Mouse (Mus musculus) neural tube, embryonic 12.5 days (tissue): ENCODE results near the gene Nedd4. TPM values are rescaled to one million over a fixed set of nuclear protein-coding genes. Genes with fewer than 3 reads are reported as not detected.
"Not testable (repeated sequence)": the region's sequence is repeated elsewhere in the genome, so short reads cannot be mapped to it uniquely, and the experiment has no call there.

Experiments
- ATAC-seq: fragments of 200-750 bp; cut with Nextera tagmentation; 2 replicates; pipeline ENCODE4 v1.8.0; 2017; ENCODE audit warnings: low read depth, mild to moderate bottlenecking, moderate TSS enrichment, moderate library complexity; ENCODE audit not compliant: low FRiP score
- H3K27ac ChIP-seq: fragments of 300-500 bp; sonication (generic); 2 replicates; pipeline ENCODE4 v1.5.1; 2016
- H3K27me3 ChIP-seq: fragments of 300-500 bp; sonication (generic); replicated peaks from 2 replicates; pipeline ENCODE4 v1.6.1; 2016; ENCODE audit warnings: mild to moderate bottlenecking
- H3K36me3 ChIP-seq: fragments of 300-500 bp; sonication (generic); 2 replicates; pipeline ENCODE4 v1.6.1; 2016; ENCODE audit warnings: mild to moderate bottlenecking
- H3K4me1 ChIP-seq: fragments of 300-500 bp; sonication (generic); 2 replicates; pipeline ENCODE4 v1.6.1; 2016
- H3K4me2 ChIP-seq: fragments of 300-500 bp; sonication (generic); replicated peaks from 2 replicates; pipeline ENCODE4 v1.6.1; 2016; ENCODE audit warnings: mild to moderate bottlenecking
- H3K4me3 ChIP-seq: fragments of 300-500 bp; sonication (generic); 2 replicates; pipeline ENCODE4 v1.5.1; 2016
- H3K9ac ChIP-seq: fragments of 300-500 bp; sonication (generic); 2 replicates; pipeline ENCODE4 v1.6.1; 2016; ENCODE audit warnings: mild to moderate bottlenecking
- H3K9me3 ChIP-seq: fragments of 300-500 bp; sonication (generic); 2 replicates; pipeline ENCODE4 v1.6.1; 2016; ENCODE audit warnings: mild to moderate bottlenecking
- WGBS: fragments of 180-500 bp; shearing (Covaris S2); methylation state at CpG from one replicate; pipeline ENCODE4 v1.1.7; 2016; 5-methylcytosine and 5-hydroxymethylcytosine counted together
- polyA plus RNA-seq: library from polyadenylated mRNA; unstranded; fragments of >200 nt; fragmentation: Nextera tagmentation; extraction: Ambion mirVana; gene quantifications from 2 replicates; pipeline ENCODE4 v1.2.1, GENCODE M21; 2016

The Nedd4 gene
- polyA plus RNA-seq, 1 experiment from 2014 or later = 637 TPM

DNA sequence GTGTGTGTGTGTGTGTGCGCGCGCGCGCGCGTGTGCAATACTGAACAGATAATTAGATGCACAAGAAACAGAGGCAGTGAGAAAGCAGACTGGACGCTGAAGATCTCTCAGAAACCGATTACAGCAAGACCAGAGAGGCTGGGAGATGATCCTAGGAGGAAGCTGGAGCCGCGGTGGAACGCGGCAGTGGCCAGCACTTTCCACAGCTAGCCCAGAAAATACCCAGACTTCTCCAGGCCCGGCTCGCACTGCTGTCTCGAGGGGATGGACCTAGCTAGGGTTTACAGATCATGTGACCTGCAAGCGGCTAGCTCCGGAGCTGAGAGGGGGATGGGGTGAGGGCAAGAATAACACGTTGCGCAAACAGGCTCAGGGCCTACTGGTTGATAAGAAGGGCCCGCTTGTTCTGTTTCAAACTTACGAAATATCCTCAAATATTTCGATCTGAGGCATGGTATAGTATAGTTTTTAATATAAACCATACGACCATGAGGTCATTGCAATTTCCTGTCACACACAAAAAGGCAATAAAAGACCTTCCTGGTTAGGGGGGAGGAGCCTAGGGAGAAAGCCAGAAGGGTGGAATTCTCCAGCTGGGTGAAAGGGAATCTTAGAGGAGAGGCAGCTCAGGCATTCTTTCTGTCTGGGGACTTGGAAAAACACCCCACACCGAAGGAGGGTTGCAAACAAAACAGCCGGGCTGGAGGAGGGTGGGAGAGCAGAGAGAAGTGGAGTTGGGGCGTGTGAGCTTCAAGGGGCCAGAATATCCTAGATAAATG, 22.1 kb upstream of the Nedd4 start:
- Histone ChIP-seq H3K36me3 (no peaks in the 10 kb centered on the region), H3K27ac (peak overlapping the region; percentile 99), H3K4me3 (peak overlapping the region; percentile 33), H3K9me3 (no peaks in the 10 kb centered on the region), H3K4me1 (peaks cover 25% of the 10 kb centered on the region), H3K4me2 (peak overlapping the region; percentile 65), H3K27me3 (no peaks in the 10 kb centered on the region), H3K9ac (peak overlapping the region; percentile 63)
- WGBS = under 1% methylated on average over 27 of the region's 27 CpGs
- peak; percentile 97 for ATAC-seq

DNA sequence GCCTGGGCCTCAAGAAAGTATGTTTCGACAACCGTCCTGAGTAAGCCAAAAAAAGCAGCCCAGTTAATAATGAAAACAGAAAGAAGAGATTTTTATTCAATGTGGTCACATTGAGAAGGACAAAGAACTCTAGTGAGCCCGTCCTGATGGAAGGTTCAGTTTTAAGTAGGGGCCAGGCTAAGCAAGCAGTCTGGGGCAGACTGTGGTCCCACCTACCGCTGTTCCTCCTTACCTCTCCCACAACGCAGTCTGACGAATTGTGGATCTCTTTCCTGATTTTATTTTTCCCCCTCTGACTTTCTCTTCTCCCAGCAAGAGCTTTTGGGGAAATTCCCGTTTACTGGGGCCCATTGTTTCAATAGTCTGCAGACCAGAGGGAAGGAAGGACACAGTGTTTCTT, 21.5 kb upstream of the Nedd4 start:
- Histone ChIP-seq H3K4me2 (peak overlapping the region; percentile 65), H3K4me3 (no peak overlapping the region), H3K4me1 (peaks cover 25% of the 10 kb centered on the region), H3K27ac (peak overlapping the region; percentile 99), H3K27me3 (no peaks in the 10 kb centered on the region), H3K9ac (peak overlapping the region; percentile 63; the same call in 1 of the 2 replicates), H3K36me3 (no peaks in the 10 kb centered on the region), H3K9me3 (no peaks in the 10 kb centered on the region)
- 0 out of 2 replicates have a peak, but pooled peaks have one; percentile 17 for ATAC-seq
- 17% methylated on average over 7 of the region's 7 CpGs for WGBS

DNA sequence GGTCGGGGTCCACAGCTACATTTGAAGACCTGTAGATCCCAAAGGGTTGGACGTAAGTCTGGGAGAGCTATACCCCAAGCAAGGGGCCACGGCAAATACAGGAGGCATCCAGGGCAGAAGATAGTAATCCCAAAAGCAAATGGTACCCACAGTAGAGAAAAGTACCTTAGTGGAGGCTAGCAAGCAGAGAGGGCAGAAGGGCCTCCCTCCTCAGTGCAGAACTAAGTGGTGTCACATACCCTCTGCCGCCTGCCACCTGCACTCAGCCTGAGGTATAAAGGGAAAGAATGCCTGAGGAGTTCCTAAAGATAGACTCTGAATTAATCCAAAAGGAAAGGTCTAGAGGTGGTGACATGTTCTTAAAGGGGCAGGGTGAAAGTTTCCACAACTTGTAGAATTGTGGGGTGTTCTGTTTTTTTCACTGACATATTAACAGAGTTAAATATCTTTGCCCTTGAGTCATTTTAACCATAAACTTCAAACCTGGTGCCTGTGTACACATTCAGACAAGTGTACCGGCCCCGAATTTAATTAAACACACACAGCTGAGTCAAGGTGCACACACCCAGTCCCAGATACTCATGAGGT, 21.0 kb upstream of the Nedd4 start:
- peak overlapping the region; percentile 99 for H3K27ac ChIP-seq
- peak overlapping the region; percentile 65 for H3K4me2 ChIP-seq
- no peak overlapping the region for H3K4me3 ChIP-seq
- ATAC-seq = no peak
- H3K9ac ChIP-seq = peak overlapping the region; percentile 63; the same call in 1 of the 2 replicates
- no peaks in the 10 kb centered on the region for H3K36me3 ChIP-seq
- H3K27me3 ChIP-seq = no peaks in the 10 kb centered on the region
- 71% methylated on average over 6 of the region's 6 CpGs for WGBS
- H3K9me3 ChIP-seq = no peaks in the 10 kb centered on the region
- H3K4me1 ChIP-seq = peaks cover 25% of the 10 kb centered on the region

- not testable (repeated sequence) for H3K4me2 ChIP-seq, H3K36me3 ChIP-seq, H3K9ac ChIP-seq, H3K27me3 ChIP-seq, H3K4me3 ChIP-seq, H3K27ac ChIP-seq, ATAC-seq, H3K9me3 ChIP-seq
- H3K4me1 ChIP-seq = peaks cover 25% of the 10 kb centered on the region
- WGBS = 94% methylated on average over 4 of the region's 4 CpGs
Observed at GRCm38 (mm10) chr9:72642756-72643447, 19.2 kb upstream of the Nedd4 start.

- Histone ChIP-seq H3K4me1 (peaks cover 25% of the 10 kb centered on the region), H3K9ac (0 out of 2 replicates have a peak overlapping the region, but pooled peaks have one; percentile 14), H3K4me3 (no peak overlapping the region), H3K4me2 (no peak overlapping the region), H3K27ac (no peak overlapping the region), H3K27me3 (no peaks in the 10 kb centered on the region), H3K9me3 (no peaks in the 10 kb centered on the region), H3K36me3 (no peaks in the 10 kb centered on the region)
- WGBS = 87% methylated on average over 6 of the region's 6 CpGs
- no peak for ATAC-seq
Observed at GRCm38 (mm10) chr9:72643651-72644417, 18.3 kb upstream of the Nedd4 start.

GRCm38 (mm10) chr9:72644418-72645110, 17.6 kb upstream of the Nedd4 start:
- ATAC-seq = no peak
- 32% methylated on average over 6 of the region's 6 CpGs for WGBS
- H3K9ac ChIP-seq = 0 out of 2 replicates have a peak overlapping the region, but pooled peaks have one; percentile 14
- H3K36me3 ChIP-seq = no peaks in the 10 kb centered on the region
- H3K4me3 ChIP-seq = no peak overlapping the region
- H3K27ac ChIP-seq = no peak overlapping the region
- H3K4me2 ChIP-seq = no peak overlapping the region
- H3K4me1 ChIP-seq = peaks cover 23% of the 10 kb centered on the region
- H3K9me3 ChIP-seq = no peaks in the 10 kb centered on the region
- no peaks in the 10 kb centered on the region for H3K27me3 ChIP-seq

DNA sequence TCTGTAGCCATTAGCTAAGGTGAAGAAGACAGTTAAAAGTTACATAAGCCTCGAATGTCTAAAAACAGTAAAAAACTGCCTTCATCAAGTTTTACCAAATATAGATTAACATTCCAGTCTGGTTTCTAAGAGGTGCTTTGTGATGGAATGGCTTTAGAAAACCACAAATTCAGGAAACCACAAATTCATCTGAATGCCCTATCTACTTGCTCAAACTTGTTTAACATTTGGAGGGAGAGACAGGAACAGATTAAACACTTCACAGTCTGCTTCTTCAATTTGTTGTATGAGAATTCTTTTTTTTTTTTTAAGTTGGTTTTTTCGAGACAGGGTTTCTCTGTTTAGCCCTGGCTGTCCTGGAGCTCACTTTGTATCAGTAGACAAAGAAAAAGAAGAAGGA, 12.4 kb upstream of the Nedd4 start:
- Histone ChIP-seq H3K27ac (no peak overlapping the region), H3K4me3 (no peak overlapping the region), H3K27me3 (no peaks in the 10 kb centered on the region), H3K9ac (no peak overlapping the region), H3K4me1 (peaks cover 3% of the 10 kb centered on the region; the same call in 1 of the 2 replicates), H3K36me3 (no peaks in the 10 kb centered on the region), H3K4me2 (no peak overlapping the region), H3K9me3 (no peaks in the 10 kb centered on the region)
- 78% methylated on average over 2 of the region's 2 CpGs for WGBS
- no peak for ATAC-seq

DNA sequence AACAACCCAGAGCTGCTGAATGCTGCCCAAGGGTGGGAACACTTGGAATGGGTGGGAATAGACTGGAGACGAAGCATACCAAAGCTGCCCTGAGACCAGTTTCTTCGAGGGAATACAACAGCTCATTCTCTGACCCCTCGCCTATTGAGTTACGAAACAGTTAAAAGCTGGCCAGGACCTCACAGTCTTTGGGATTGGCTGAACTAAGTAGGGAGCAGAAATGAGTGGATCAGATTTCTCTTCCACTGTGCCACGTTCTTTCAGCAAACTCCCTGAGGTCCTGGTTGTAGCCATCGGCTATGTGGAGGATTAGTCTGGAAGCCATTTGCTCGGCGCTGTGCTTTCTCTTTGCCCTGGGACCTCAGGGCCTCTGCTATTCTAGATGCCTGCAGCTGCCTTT, 9.2 kb upstream of the Nedd4 start:
- Histone ChIP-seq H3K4me3 (no peak overlapping the region), H3K36me3 (no peaks in the 10 kb centered on the region), H3K9me3 (no peaks in the 10 kb centered on the region), H3K27me3 (no peaks in the 10 kb centered on the region), H3K4me1 (peaks cover 16% of the 10 kb centered on the region), H3K4me2 (peak overlapping the region; percentile 12; the same call in 1 of the 2 replicates), H3K27ac (peak overlapping the region; percentile 46; the same call in 1 of the 2 replicates), H3K9ac (no peak overlapping the region)
- WGBS = 26% methylated on average over 8 of the region's 8 CpGs
- ATAC-seq = no peak

- WGBS = 59% methylated on average over 4 of the region's 4 CpGs
- ATAC-seq = no peak
- Histone ChIP-seq H3K4me2 (peak overlapping the region; percentile 12; the same call in 1 of the 2 replicates), H3K4me3 (no peak overlapping the region), H3K4me1 (peaks cover 16% of the 10 kb centered on the region), H3K36me3 (no peaks in the 10 kb centered on the region), H3K9ac (no peak overlapping the region), H3K9me3 (no peaks in the 10 kb centered on the region), H3K27me3 (no peaks in the 10 kb centered on the region), H3K27ac (peak overlapping the region; percentile 46; the same call in 1 of the 2 replicates)
Observed at GRCm38 (mm10) chr9:72653533-72653932, 8.6 kb upstream of the Nedd4 start.

- no peak overlapping the region for H3K4me2 ChIP-seq
- H3K27me3 ChIP-seq = no peaks in the 10 kb centered on the region
- peaks cover 16% of the 10 kb centered on the region for H3K4me1 ChIP-seq
- H3K36me3 ChIP-seq = no peaks in the 10 kb centered on the region
- H3K27ac ChIP-seq = no peak overlapping the region
- peak; percentile 53; the same call in 1 of the 2 replicates for ATAC-seq
- no peak overlapping the region for H3K4me3 ChIP-seq
- H3K9ac ChIP-seq = no peak overlapping the region
- no peaks in the 10 kb centered on the region for H3K9me3 ChIP-seq
- WGBS = 64% methylated on average over 6 of the region's 6 CpGs
Observed at GRCm38 (mm10) chr9:72654593-72655242, 7.4 kb upstream of the Nedd4 start.

DNA sequence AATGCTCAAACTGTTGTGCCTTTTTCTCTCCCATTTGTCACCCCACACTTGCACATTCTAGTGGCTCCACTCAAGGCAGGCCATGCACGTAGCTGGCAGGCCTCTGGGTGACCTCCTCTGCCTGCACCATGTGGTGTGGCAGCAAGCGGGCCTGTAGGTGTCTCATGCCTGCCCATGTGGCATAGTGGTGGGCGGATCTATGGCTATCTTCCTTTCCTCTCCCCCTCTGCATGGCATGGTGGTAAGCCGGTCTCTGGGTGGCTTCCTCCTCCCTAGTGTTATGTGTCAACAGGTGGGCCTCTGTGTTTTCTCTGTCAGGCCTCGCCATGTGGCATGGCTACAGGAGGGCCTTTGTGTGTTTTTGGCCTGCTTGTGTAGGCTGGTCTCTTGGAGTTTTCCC, 6.5 kb upstream of the Nedd4 start:
- Histone ChIP-seq H3K4me3 (no peak overlapping the region), H3K9ac (no peak overlapping the region), H3K27ac (no peak overlapping the region), H3K4me1 (peaks cover 16% of the 10 kb centered on the region), H3K4me2 (no peak overlapping the region), H3K9me3 (no peaks in the 10 kb centered on the region), H3K36me3 (no peaks in the 10 kb centered on the region), H3K27me3 (no peaks in the 10 kb centered on the region)
- 62% methylated on average over 5 of the region's 5 CpGs for WGBS
- ATAC-seq = no peak
